Mouse (Mus musculus) left cerebral cortex, postnatal 36 days (tissue): ENCODE measurements at regions not wholly inside any gene's neighbourhood (a gene's known extent, or its start where the extent isn't known, plus 50 kb on each side); places are given as distances from the start of the nearest gene placed in this dataset.

Experiments
- DNase-seq, 2 experiments: peaks; one replicate each; pipeline ENCODE4 v3.0.0; 2021 to 2022; ENCODE audit warnings: low spot score in 2 of 2, mixed read lengths in 1 of 2
- intact Hi-C: fragments of 180-260 bp; cut with DNase I; formaldehyde crosslinking; loops from one replicate; pipeline ENCODE4 v1.15.1; 2025

DNA sequence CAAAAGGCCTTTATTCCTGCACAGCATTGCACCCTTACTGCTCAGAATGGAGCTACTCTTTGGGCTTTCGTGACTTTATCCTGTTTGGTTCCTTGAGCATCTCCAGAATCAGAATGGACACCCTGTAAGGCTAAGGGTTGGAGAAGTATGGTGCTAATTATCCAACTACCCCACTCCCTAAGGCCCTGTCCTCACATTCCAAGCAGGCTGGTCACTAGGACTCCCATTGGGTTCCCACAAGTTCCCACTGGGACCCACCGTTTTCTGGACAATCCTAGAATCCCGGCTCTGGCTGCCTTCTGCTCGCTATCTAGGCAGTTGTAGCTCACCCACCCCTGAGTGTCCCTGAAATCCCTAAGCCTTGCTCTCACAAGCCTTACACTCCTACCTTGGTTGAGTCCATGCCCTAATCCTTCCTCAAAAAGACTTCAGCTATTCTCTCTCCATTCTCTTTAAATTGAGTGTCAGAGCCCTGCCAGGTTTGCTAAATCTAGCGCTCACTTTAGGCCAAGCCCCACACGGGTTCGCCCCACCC lies 146.1 kb downstream of the Efcab1 start:
- intact Hi-C loops: no loop called here

DNA sequence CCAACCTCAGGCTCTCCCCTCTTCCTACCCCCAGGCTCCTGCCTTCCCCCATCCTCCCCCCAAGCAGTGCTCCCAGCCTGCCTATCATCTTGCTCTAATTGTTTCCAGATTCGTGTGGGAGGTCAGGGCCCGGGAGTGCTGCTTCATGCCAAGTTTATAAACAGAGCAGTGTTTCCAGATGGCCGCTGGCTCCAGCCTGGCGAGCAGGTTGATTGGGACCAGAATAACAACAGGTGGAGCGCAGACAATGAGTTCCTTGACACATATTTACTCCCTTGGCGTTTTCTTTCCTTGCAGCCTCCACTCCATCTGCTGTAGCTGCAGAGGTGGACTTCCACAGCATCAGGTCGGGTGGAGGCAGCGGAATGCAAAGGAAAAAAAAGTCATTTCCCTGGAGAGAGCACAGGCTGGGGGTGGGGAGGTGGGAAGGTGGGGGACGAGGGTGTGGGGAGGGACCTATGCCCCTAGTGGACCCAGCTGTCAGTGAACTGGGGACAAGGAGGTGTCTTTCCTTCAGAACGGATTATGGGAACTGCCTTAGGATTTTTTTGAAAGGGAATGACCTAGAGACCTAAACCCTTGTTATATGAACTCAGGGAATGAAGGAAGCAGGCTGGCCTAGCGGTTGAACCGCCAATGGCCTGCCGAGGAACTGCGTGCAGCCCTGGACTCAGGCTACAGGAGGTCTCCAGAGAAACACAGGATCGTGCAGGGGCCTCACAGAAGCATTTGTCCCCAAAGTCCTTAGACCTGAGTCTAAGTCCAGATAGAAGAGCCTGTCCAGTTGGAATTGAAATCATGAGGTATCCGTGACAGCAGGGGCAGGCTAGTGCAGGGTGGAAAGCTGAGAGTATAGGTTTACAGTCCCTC lies 146.8 kb downstream of the Efcab1 start:
- DNase-seq: peak; percentile 47 to 50
- intact Hi-C loops: no loop called here

More for the DNA sequence above, 146.1 kb downstream of the Efcab1 start:
- DNase-seq: no peak

DNA sequence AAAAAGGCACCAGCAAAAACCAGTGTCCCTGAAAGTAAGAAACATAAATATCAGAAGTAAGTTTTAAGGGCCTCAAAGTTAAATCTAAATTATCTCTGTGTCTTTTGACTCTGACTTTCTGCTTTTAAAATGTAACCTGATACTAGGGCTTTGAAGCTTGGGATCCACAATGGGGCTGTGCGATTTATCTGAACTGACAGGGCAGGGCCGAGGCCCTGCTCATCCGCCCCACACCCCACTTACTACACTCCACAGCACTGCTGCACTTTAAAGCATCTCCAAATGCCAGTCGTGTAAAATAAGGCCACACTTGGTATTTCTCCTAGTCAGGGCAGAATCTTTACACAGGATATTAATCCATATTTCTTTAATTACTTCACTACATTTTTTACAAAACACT lies 147.4 kb downstream of the Efcab1 start:
- DNase-seq: no peak
- intact Hi-C loops: no loop called here

DNA sequence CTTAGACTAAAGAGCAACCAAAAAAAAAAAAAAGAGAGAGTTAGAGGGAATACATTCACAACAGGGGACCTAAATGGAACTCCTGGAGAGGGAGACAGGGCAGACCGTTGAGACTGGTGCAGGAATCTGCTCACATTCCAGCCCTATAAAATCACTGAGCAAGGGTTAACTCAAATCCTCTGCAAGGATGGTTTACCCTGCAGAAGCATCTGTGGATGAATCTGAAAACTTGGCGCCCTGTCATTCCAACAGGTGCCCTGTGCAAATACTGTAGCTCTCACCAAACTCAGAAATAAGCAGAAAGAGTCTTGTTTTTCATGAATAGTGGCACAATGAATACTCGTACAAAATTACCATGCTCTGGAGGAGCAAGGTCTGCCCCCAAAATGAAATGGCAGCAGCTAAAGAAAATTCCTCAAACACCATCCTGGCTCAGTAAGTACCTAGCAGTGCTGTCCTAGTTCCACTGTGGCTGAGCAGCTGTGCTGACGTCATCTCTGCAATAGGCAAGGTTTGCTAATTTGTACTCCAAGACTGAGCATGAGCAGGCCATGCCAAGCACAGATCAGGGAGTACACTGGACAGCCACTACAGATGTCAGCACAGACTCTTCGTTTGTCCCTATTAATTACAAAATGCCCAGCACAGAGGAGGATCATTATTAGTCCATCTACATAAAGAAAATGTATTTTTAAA lies 148.0 kb downstream of the Efcab1 start:
- intact Hi-C loops: no loop called here
- DNase-seq: no peak

DNA sequence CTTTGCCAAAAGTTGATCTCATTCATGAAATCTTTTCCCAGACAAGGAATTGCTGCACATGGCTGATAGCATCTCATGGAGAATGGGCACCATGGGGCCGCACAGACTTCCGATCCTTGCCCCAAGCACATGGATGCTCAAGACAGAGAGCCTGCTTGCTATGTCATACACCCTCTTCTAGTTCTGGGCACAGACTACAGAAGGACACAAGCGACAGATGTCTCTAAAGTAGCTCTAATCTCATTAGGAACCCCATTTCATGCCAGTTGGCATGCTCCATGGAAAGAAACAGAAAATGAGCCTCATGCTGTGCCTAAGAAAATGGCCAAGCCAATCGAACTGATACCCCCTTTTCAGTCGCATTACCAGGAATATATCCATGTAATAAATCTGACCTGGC lies 149.3 kb downstream of the Efcab1 start:
- no peak for DNase-seq
- intact Hi-C loops: no loop called here

DNA sequence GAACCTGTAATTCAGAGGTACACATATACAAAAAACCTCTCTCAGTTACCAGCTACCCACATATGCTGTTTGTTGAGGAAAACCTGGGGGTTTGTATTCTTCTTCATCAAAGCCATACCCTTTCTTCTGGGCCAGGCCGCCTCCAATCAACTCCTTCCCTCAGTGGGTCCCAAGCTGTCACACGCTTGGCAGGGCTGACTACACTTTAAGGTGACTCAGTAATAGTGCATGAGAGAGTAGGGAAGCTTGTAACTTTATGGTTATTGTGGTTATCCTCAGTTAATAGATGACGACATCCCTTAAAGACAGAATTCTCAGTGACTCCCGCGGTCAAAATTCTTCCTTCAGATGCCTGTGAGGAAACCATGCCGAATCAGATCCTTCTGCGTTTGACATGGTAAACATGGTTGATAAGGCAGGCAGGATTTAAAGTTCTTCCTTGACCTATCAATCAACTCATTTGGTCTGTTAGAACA lies 164.1 kb downstream of the Efcab1 start:
- intact Hi-C loops: no loop called here
- no peak for DNase-seq

DNA sequence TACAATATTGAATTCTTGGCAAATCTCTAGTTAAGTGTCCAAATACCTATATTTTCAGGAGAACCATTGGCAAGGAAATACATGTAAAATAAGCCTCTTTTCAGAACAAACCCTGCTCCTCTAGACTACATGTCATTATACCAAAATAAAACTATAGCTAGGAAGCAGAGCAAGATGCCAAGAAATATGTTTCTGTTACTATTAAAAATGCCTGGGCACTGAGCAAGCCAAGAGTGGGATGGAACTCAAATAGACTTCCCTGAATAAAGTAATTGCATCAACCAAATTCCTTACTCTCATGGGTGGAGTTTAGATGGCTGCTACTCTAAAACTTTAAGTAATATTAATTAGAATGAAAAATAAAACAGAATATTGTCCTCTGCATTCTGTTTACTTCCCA lies 168.0 kb downstream of the Efcab1 start:
- DNase-seq: no peak

DNA sequence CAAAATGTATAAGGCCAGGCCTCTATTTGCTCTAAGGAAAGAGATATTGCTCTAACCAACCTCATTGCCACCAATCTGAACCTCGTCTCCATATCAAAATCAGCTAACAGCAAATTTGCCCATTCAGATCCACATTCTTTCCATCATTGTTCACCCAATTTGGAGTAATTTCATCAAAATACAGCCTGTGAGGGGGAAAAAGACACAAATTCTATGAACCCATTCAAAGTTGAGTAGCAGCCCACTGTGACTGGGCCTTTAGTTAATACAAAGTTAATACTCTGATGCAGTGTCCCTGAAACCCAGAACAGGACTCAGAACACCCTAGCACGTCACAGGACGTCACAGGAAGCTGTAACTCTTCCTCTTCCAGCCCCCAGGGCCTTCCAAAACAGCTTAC lies 177.3 kb downstream of the Efcab1 start:
- DNase-seq: no peak
- intact Hi-C loops: no loop called here

More for the DNA sequence above, 168.0 kb downstream of the Efcab1 start:
- intact Hi-C loops: no loop called here

DNA sequence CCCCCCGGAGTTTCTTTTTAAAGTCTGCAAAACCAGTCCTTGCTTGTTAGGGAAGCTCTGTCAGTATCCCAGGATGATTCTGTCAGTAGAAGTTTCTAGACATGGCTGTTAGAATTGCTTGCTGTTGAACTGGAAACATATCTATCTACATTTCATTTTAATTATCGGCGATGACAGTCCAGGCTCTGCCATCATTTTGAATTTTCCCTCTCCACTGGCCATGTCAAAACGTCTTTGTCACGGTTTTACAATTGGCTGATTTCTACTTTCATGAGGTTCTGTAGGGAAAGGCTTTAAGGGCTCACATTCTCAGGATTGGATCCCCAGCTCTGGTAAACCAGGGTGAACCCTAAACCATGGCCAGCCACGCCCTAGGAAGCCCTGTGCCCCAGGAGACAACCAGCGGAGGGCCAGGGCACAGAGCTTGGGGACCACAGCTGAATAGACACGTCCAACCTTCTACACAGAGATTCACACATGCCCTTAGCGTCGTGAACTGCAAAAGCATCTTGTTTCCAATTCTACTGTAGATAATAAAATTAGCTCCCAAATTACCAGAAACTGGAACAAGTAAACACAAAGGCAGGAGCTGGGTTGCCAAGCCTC lies 177.8 kb downstream of the Efcab1 start:
- no peak for DNase-seq
- intact Hi-C loops: no loop called here

DNA sequence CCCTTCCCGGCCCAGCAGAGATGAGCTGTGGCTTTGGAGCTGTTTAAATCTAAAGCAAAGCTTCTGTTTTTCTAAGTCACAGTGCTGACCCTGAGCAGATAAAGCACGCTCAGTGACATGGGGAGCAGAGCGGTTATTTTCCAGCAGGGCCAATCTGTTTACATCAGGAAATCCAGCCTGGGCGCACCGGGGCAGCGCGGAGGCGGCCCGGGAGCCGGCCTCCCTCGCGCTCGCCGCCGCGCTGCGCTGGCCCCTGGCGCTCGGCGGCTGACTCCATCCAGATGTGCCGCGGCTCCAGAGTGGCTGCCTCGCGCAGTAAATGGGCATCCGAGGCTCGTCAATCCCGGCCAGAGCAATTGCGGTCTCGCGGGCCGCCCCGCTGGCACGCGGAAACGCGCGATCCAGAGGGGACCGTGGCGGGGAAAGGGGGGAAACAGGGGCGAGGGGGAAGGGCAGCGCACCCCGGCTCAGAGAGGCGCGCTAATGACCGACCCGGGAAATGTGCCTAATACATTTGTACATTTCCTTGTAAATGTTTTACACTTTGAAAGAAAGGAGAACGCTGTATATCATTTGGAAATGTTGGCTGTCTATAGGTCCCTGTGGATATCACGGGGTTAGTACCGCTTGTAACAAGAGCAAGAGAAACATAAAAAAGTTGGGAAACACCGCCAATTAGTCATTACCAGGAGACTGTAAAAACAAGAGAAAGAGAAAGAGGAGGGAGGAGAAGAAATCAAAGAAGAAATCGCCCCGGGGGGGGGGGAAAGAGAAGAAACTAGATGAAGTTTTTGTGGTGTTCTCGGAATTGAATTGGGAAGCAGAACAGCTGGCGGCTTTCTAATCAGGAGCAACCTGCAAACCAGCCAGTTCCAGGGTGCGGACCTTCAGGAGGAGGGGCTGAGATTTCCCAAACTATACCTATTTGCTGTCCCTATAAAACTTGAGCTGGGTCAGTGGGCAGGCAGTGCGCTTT lies 178.6 kb downstream of the Efcab1 start:
- DNase-seq: no peak
- intact Hi-C loops: no loop called here

DNA sequence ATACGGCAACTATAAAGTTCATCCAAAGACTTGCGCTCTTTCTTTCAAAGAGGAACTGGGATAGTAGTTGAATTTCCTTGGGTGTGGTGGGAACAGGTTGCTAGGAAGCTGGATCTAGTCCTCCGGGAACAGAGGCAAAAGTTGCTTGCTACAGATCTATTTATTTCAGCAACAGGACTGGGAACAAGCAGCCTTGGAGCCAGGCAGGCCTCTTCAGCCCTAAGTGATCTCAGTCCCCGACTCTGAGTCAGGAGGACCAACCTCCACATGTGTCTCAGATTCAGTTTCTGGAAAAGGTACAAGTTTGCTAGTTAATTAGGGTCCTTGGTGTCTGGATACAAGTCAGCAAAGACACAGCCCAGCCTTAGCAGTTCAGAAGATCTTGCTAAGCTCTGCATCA lies 180.2 kb downstream of the Efcab1 start:
- intact Hi-C loops: no loop called here
- DNase-seq: no peak

DNA sequence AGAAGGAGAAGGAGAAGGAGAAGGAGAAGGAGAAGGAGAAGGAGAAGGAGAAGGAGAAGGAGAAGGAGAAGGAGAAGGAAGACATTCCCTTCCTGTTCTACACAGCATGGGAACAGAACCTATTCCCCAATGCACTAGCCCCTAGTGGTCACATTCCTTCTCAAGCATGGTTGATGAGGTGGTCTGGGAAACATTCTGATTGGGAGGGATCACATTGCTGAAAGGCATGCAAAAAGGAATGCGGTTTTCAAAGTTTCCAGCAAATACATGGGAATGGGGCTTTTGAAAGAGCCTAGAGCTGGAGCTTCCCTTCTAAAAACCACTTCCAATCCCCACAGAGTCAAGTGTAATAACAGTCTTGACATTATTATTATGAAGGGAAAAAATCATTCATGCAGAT lies 197.5 kb downstream of the Efcab1 start:
- intact Hi-C loops: no loop called here

DNA sequence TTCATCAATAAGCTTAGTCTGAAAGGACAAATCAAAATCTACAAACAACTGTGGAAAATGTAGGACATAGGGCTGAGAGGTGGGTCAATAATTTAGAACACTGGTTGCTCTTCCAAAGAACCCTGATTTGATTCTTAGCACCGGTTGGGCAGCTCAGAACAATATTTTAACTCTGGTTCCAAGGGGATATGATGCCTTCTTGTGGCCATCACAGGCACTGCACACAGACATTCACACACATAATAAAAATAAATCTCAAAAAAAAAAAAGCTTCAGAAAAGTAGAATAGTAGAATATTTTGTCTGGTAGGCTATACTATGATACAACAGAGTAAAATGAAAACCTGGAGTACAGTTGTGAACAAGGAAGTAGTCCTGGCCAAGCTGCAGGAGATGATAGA lies 200.8 kb downstream of the Efcab1 start:
- intact Hi-C loops: no loop called here
- no peak for DNase-seq

More for the DNA sequence above, 197.5 kb downstream of the Efcab1 start:
- no peak for DNase-seq

DNA sequence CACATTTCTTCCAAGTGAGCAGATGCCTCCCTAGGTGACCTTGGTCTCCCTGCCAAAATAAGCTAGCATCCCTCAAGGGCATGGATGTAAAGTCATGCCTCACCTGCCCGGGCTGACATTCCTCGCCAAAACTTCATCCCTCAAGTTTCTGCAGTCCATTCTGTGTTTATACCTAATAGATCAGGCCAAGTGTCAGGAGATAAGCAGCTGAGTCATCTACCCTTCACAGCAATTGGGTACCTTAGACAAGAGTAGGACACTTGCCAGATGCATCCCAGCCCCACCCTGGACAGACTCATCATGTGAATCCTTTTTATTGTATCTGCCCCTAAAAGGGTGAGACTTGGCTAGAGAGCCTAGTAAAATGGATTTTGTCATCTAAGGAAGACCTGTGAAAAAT lies 204.1 kb upstream of the Gm21897 start:
- no peak for DNase-seq
- intact Hi-C loops: no loop called here

DNA sequence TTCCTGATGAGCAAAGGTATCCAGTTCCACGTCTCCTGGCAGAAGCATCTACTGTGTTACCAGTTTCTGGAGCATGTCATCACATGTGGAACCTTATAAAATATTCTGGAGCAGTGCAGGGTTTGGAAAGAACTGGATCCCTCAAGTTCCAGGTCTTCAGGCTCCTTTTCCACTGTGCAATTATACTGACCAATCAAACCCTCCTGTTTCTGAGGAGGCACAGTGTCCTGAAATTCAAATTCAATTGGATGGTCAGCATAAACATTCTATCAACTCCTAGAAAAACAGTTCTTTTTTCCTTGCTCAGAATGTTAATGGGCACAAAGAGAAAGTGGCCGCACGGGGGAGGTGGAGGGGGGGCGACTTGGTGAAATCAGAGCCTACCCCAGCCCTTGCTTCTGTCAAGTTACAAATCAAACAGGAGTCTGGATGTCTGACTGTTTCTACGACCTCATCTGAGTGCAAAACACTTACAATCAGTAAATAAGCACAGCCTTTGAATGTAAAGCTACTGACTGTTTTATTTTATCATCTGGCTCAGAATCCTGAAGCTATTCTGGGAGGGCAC lies 203.2 kb upstream of the Gm21897 start:
- intact Hi-C loops: no loop called here
- no peak for DNase-seq

DNA sequence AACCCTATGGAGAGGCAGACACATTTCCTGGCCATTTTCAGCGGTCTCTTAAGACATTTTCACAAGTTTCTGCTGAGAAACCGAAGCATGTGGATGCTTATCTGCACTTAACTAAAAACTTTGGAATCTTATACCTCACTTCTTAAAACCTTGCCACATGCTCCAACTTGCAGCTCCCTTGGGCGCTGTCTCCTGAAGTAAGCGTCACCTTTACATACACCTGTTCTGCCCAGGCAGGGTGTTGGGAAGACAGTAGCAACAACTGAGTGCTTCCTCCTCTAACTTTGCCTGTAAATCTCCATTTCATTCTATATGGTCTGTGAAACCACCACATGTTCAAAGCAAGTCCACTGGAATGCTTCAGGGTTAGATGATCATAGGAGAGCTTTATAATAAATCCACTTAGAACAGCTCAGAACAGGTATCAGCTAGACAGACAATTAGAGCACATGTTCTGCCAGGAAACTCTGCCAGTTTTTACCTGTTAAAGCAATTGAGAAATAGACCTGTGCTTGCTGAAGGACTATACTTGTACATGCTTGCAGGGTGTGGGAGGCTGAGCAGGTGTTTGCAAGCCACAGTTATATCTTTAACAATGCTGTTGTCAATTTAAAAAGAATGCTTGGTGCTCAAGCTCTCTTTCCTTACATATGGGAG lies 202.6 kb upstream of the Gm21897 start:
- DNase-seq: no peak
- intact Hi-C loops: no loop called here

DNA sequence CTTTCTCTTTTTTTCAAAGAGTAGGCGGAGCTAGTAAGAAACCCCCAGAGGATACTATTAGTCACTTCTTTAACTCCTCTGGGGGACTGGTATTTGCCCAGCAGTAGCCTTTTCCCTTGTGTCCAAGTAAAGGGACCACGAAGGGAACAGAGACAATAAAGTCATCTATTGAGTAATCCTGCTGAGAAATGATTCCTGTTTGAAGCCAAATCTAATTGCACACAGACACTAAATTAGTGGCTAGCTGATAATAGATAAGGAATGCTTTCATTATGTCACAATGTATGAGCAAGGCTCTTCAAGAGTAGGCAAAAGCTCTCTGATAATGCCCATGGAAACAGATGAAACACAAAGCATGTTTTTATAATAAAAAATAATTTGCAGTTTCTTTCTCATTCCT lies 201.9 kb upstream of the Gm21897 start:
- intact Hi-C loops: no loop called here
- no peak for DNase-seq

DNA sequence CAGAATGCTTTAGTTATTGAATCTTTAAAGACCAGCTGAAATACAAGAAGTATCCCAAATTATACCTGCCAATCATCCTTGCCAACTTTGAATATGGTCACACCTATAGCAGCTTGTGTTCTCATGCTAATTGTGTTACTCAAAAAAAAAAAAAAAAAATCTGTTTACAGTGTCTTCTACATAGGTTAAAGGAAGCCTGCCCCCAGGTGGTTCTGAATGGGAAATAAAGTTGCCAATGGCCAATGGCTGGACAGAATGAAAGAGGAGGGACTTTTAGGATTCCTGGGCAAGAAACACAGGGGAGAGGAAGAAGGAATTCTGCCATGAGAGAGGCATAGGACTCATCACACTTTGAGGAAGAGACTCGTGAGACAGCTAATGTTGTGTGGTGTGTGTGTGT lies 197.5 kb upstream of the Gm21897 start:
- no peak for DNase-seq
- intact Hi-C loops: no loop called here
